In the genomic region with DNA sequence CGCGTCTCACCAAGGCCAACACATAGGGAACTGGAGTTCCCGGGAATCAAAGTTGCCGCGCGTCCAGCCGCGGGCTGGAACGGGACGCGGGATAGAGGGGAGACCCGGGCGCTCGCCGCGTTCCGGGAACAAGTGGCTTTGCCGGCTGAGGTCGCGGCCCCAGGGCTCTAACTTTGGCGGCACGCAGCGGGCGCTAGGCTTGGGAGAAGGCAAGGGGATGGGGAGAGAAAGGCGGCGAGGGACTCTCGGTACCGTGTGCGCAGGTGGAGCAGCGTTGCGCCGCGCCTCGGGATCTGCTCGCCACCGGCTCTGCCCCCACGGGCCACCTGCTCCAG, we compare ENCODE assay signal across 9 mouse cellular contexts. TPM values are rescaled to one million over a fixed set of nuclear protein-coding genes. Genes with fewer than 3 reads are reported as not detected.
DNase-seq lines count a peak whose midpoint lies in the region; ATAC-seq lines count a peak whose summit lies in the region.
"Had no signal": no experiment of that assay in that cellular context is flagged by ENCODE, and none has a peak within 500 bp of the region (broad histone marks: within the 10 kb centered on the region; RNA-seq: fewer than 3 reads in every experiment).

No protein-coding gene starts in this region.

- peak; percentile 21 to 29 for DNase-seq in kidney, postnatal 4 days
- no peak for DNase-seq in kidney, adult 11 months
- DNase-seq in hindbrain, embryonic 11.5 days (ENCODE audit: low spot score), result no peak
- DNase-seq in gastrocnemius, postnatal 25 days, result no peak
- no peak for DNase-seq in layer of hippocampus, adult 9-11 months
- DNase-seq in adrenal gland, postnatal 4 days (ENCODE audit: low spot score in 2 of 2), result no peak

- no peak; the same call in 1 of the 2 replicates for ATAC-seq in embryonic facial prominence, embryonic 12.5 days (ENCODE audit: insufficient number of reproducible peaks, insufficient read depth, low FRiP score, low TSS enrichment)
- no peak for ATAC-seq in hindbrain, embryonic 11.5 days (ENCODE audit: low FRiP score)
- ATAC-seq in midbrain, embryonic 15.5 days (replicated peaks), result no peak

- H3K9ac ChIP-seq in embryonic facial prominence, embryonic 12.5 days, result peak overlapping the region; percentile 67
- H3K9ac ChIP-seq in hindbrain, embryonic 11.5 days (ENCODE audit: low read depth, low read length), result 0 out of 2 replicates have a peak overlapping the region, but pooled peaks have one; percentile 11
- peak overlapping the region; percentile 54; the same call in 1 of the 2 replicates for H3K9ac ChIP-seq in midbrain, embryonic 15.5 days

- H3K27ac ChIP-seq in embryonic facial prominence, embryonic 12.5 days, result no peak overlapping the region
- H3K27ac ChIP-seq in hindbrain, embryonic 11.5 days (ENCODE audit: low read depth, low read length), result no peak overlapping the region
- H3K27ac ChIP-seq in midbrain, embryonic 15.5 days, result no peak overlapping the region

- H3K27me3 ChIP-seq in embryonic facial prominence, embryonic 12.5 days, result peaks cover 73% of the 10 kb centered on the region
- peaks cover 52% of the 10 kb centered on the region for H3K27me3 ChIP-seq in hindbrain, embryonic 11.5 days (ENCODE audit: control insufficient read depth, insufficient read depth, low read length)
- peaks cover 55% of the 10 kb centered on the region for H3K27me3 ChIP-seq in midbrain, embryonic 15.5 days (replicated peaks)

- H3K4me2 ChIP-seq in embryonic facial prominence, embryonic 12.5 days (replicated peaks), result peak overlapping the region; percentile 99
- H3K4me2 ChIP-seq in hindbrain, embryonic 11.5 days (replicated peaks; ENCODE audit: low read depth, low read length), result peak overlapping the region; percentile 99
- H3K4me2 ChIP-seq in midbrain, embryonic 15.5 days, result peak overlapping the region; percentile 99

- peak overlapping the region; percentile 59 for H3K4me3 ChIP-seq in embryonic facial prominence, embryonic 12.5 days
- peak overlapping the region; percentile 48 for H3K4me3 ChIP-seq in hindbrain, embryonic 11.5 days (ENCODE audit: low read depth, low read length)
- peak overlapping the region; percentile 59 for H3K4me3 ChIP-seq in midbrain, embryonic 15.5 days

- H3K9me3 ChIP-seq in embryonic facial prominence, embryonic 12.5 days, result no peaks in the 10 kb centered on the region
- no peaks in the 10 kb centered on the region for H3K9me3 ChIP-seq in hindbrain, embryonic 11.5 days (ENCODE audit: control insufficient read depth, low read length)
- H3K9me3 ChIP-seq in midbrain, embryonic 15.5 days, result no peaks in the 10 kb centered on the region

- WGBS in embryonic facial prominence, embryonic 12.5 days, result 1% methylated on average over 37 of the region's 37 CpGs
- under 1% methylated on average over 35 of the region's 37 CpGs for WGBS in hindbrain, embryonic 11.5 days
- WGBS in midbrain, embryonic 15.5 days, result 1% methylated on average over 37 of the region's 37 CpGs

- H3K36me3 ChIP-seq in embryonic facial prominence, embryonic 12.5 days, result no peaks in the 10 kb centered on the region
- H3K36me3 ChIP-seq in hindbrain, embryonic 11.5 days (ENCODE audit: control insufficient read depth, insufficient read depth, low read length), result no peaks in the 10 kb centered on the region
- H3K36me3 ChIP-seq in midbrain, embryonic 15.5 days (replicated peaks), result no peaks in the 10 kb centered on the region

- H3K4me1 ChIP-seq in embryonic facial prominence, embryonic 12.5 days, result peaks cover 9% of the 10 kb centered on the region; the same call in 1 of the 2 replicates
- peaks cover 15% of the 10 kb centered on the region for H3K4me1 ChIP-seq in hindbrain, embryonic 11.5 days (replicated peaks; ENCODE audit: control insufficient read depth, insufficient read depth, low read length)
- H3K4me1 ChIP-seq in midbrain, embryonic 15.5 days, result peaks cover 17% of the 10 kb centered on the region

RNA-seq across cellular contexts. Expression of a gene that starts 9.7 kb away (rescaled TPM):
- polyA plus RNA-seq in embryonic facial prominence, embryonic 12.5 days (2016; fragmentation: Nextera tagmentation; extraction: Ambion mirVana), result 0.75 and 0.90 TPM in 2 replicates
- 0.28 and 1.6 TPM in 2 replicates for polyA plus RNA-seq in hindbrain, embryonic 11.5 days (2014; fragmentation: Nextera tagmentation; extraction: Ambion mirVana)
- polyA plus RNA-seq in midbrain, embryonic 15.5 days (2015; fragmentation: Nextera tagmentation; extraction: Ambion mirVana), result 6.7 and 7.8 TPM in 2 replicates
- 1 to 10 TPM; 2.2 to 3.8 TPM for total RNA-seq in gastrocnemius, postnatal 25 days (2021)
- 1 to 10 TPM; 1.5 to 2.2 TPM for total RNA-seq in adrenal gland, postnatal 4 days (2021)
- total RNA-seq: liver, adult 2 months had no signal
- polyA plus RNA-seq: liver, adult 2 months had no signal

Comparison
In these comparisons a context has a peak if more than half of its experiments do, and no peak if none do; other contexts are left out.
1. DNase-seq: peak in kidney, postnatal 4 days (2 of 2); none in kidney, adult 11 months (single experiment), hindbrain, embryonic 11.5 days (single experiment), gastrocnemius, postnatal 25 days (single experiment), layer of hippocampus, adult 9-11 months (single experiment) and adrenal gland, postnatal 4 days (0 of 2).
2. H3K9ac ChIP-seq: peak in every context shown above with its lines; median percentile 67 in embryonic facial prominence, embryonic 12.5 days; 54 in midbrain, embryonic 15.5 days; 11 in hindbrain, embryonic 11.5 days.
3. Peak in every context shown above with its lines, with median percentiles within 50 percentile points of each other: H3K4me2 ChIP-seq and H3K4me3 ChIP-seq.